Mouse (Mus musculus) hindbrain, embryonic 14.5 days (tissue): ENCODE data around the gene Gm20422. TPM values are rescaled to one million over a fixed set of nuclear protein-coding genes. Genes with fewer than 3 reads are reported as not detected.

Source experiments
- ATAC-seq: fragments of 200-750 bp; cut with Nextera tagmentation; 2 replicates; pipeline ENCODE4 v1.8.0; 2017; ENCODE audit warnings: moderate number of reproducible peaks, mild to moderate bottlenecking, moderate TSS enrichment, moderate library complexity; ENCODE audit not compliant: low FRiP score
- DNase-seq: peaks from one replicate; pipeline ENCODE4 v3.0.0-alpha.2; 2015; ENCODE audit warnings: low spot score
- H3K27ac ChIP-seq: fragments of 300-500 bp; sonication (generic); 2 replicates; pipeline ENCODE4 v1.5.1; 2014; ENCODE audit warnings: mild to moderate bottlenecking, moderate library complexity
- H3K27me3 ChIP-seq: fragments of 300-500 bp; sonication (generic); 2 replicates; pipeline ENCODE4 v1.6.1; 2014; ENCODE audit warnings: mild to moderate bottlenecking, low read length, mixed read lengths; ENCODE audit not compliant: control insufficient read depth, insufficient read depth
- H3K36me3 ChIP-seq: fragments of 300-500 bp; sonication (generic); replicated peaks from 2 replicates; pipeline ENCODE4 v1.6.1; 2014; ENCODE audit not compliant: control insufficient read depth, insufficient read depth
- H3K4me1 ChIP-seq: fragments of 300-500 bp; sonication (generic); replicated peaks from 2 replicates; pipeline ENCODE4 v1.6.1; 2014; ENCODE audit warnings: antibody characterized with exemption, low read length, mixed read lengths; ENCODE audit not compliant: control insufficient read depth, insufficient read depth
- H3K4me2 ChIP-seq: fragments of 300-500 bp; sonication (generic); replicated peaks from 2 replicates; pipeline ENCODE4 v1.6.1; 2014; ENCODE audit warnings: mild to moderate bottlenecking, moderate library complexity
- H3K4me3 ChIP-seq: fragments of 300-500 bp; sonication (generic); replicated peaks from 2 replicates; pipeline ENCODE4 v1.5.1; 2014; ENCODE audit warnings: mild to moderate bottlenecking, low read length
- H3K9ac ChIP-seq: fragments of 300-500 bp; sonication (generic); 2 replicates; pipeline ENCODE4 v1.6.1; 2014
- H3K9me3 ChIP-seq: fragments of 300-500 bp; sonication (generic); 2 replicates; pipeline ENCODE4 v1.6.1; 2016; ENCODE audit warnings: low read length; ENCODE audit not compliant: control insufficient read depth
- WGBS: fragments of 180-500 bp; shearing (Covaris S2); extraction: QIAGEN DNeasy Blood & Tissue Kit; methylation state at CpG from one replicate; pipeline ENCODE4 v1.1.7; 2014; 5-methylcytosine and 5-hydroxymethylcytosine counted together
- polyA plus RNA-seq: library from polyadenylated mRNA; unstranded; fragments of >200 nt; fragmentation: Nextera tagmentation; extraction: Ambion mirVana; gene quantifications from 2 replicates; pipeline ENCODE4 v1.2.1, GENCODE M21; 2014

Gm20422 gene
- polyA plus RNA-seq, 1 experiment from 2014 or later: 1.0 TPM

DNA sequence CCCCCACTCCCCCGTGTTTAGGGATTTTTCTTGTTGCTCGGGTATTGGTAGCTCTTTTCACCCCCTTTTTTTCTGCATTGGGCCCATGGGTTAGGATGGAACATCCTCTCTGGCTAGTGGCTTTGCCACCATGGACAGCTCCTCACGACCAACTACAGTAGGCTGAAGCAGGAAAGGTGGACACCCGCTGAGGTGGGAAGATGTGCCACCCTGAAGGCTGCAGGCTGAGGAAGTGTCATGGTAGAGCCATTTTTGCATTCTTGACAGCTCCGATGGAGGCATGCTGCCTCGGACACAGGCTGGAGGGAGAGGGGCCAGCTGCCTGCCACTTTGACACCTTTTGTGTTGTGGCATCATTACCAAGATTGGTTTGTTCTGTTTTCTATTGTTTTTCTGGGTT is 72.9 kb downstream of the Gm20422 start:
- Histone ChIP-seq H3K4me1 (no peaks in the 10 kb centered on the region), H3K9me3 (peaks cover 4% of the 10 kb centered on the region; the same call in 1 of the 2 replicates), H3K4me3 (no peak overlapping the region), H3K27ac (no peak overlapping the region), H3K36me3 (peaks cover 35% of the 10 kb centered on the region), H3K4me2 (no peak overlapping the region), H3K27me3 (no peaks in the 10 kb centered on the region), H3K9ac (no peak overlapping the region)
- DNase-seq (no peak), ATAC-seq (no peak)
- 83% methylated on average over 6 of the region's 6 CpGs for WGBS

Other genes starting within 250 kb of the Gm20422 start
- 37.7 and 39.2 TPM in 2 replicates for gene Zfp868, start 149.3 kb downstream of the Gm20422 start, polyA plus RNA-seq
- gene Zfp964, start 120.4 kb downstream of the Gm20422 start, polyA plus RNA-seq: 1.6 and 2.2 TPM in 2 replicates
- gene Zfp869, start 64.2 kb downstream of the Gm20422 start, polyA plus RNA-seq: 24.8 and 29.8 TPM in 2 replicates
- gene Zfp963, start 24.9 kb downstream of the Gm20422 start, polyA plus RNA-seq: 7.4 and 8.4 TPM in 2 replicates
- gene Atp13a1, start 16.3 kb upstream of the Gm20422 start, polyA plus RNA-seq: 47.8 and 48.3 TPM in 2 replicates
- gene Zfp866, start 16.3 kb upstream of the Gm20422 start, polyA plus RNA-seq: 40.3 and 40.5 TPM in 2 replicates
- 22.1 and 27.7 TPM in 2 replicates for gene Gmip, start 33.8 kb upstream of the Gm20422 start, polyA plus RNA-seq
- gene Lpar2, start 47.5 kb upstream of the Gm20422 start, polyA plus RNA-seq: 0.99 and 1.6 TPM in 2 replicates
- 52.9 and 59.7 TPM in 2 replicates for gene Pbx4, start 57.6 kb upstream of the Gm20422 start, polyA plus RNA-seq
- gene Cilp2, start 112.8 kb upstream of the Gm20422 start, polyA plus RNA-seq: 4.1 and 4.2 TPM in 2 replicates
- 4.6 and 4.7 TPM in 2 replicates for gene Tssk6, start 127.3 kb upstream of the Gm20422 start, polyA plus RNA-seq
- gene Ndufa13, start 127.7 kb upstream of the Gm20422 start, polyA plus RNA-seq: 201 and 213 TPM in 2 replicates
- gene Yjefn3, start 127.8 kb upstream of the Gm20422 start, polyA plus RNA-seq: 11.0 and 12.3 TPM in 2 replicates
- 26.4 and 26.5 TPM in 2 replicates for gene Gatad2a, start 221.5 kb upstream of the Gm20422 start, polyA plus RNA-seq